In the genomic region with DNA sequence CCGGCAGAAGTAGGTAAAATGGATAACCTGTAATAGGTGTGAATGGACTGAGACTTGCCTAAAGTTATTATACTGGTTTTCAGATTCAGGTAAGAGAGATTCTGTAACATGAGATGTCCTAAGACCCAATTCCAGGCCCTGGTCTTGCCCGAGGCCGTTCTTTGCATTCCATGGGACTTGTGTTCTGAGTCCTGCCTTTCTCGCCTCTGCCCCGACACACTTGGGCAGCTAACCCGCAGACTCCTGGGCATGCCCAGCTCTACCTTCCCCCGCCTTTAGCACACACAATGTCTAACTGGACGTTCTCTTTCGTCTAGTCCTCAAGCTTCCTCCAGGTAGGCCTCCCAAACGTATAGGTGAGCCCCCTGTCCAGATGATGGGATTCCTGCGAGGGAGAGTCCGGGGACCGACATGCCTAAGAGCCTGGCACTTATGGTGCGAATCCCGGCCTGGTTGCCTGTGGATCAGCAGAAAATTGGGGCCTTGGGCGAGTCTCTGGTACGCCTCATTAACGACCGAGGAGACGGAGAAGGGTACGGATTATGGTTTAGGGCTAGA, we compare ENCODE assay signal across 1 mouse cellular context.
TF ChIP-seq lines count a peak whose summit lies in the region.

No protein-coding gene starts in this region.

TF ChIP-seq in MEL, 35 proteins besides CTCF, POLR2A, EP300 and RAD21 (continued from another document):
- TF ChIP-seq E2F4 (IDR thresholded peaks at IDR 0.05; ENCODE audit: borderline replicate concordance, low read depth, low read length), result 0 out of 2 replicates have a peak, but pooled peaks have one; percentile 39
- no peak for TF ChIP-seq MYC (IDR thresholded peaks at IDR 0.05; ENCODE audit: low read depth, low read length)
- TF ChIP-seq SIN3A (IDR thresholded peaks at IDR 0.05; ENCODE audit: low read length), result peak; percentile 79; the same call in 1 of the 2 replicates
- TF ChIP-seq NRF1 (IDR thresholded peaks at IDR 0.05; ENCODE audit: insufficient read depth, low read depth, low read length, poor library complexity, severe bottlenecking), result peak; percentile 67
